Mouse (Mus musculus): ENCODE measurements around the gene Armh3. TPM values are rescaled to one million over a fixed set of nuclear protein-coding genes. Genes with fewer than 3 reads are reported as not detected.
A peak's percentile ranks its signal among the peaks of the same experiment; 100 is the strongest.

Gene Armh3
- polyA plus RNA-seq, 1 experiment from 2014 or later: 13.6 TPM

GRCm38 (mm10) chr19:46041299-46041932, 43.1 kb upstream of the Armh3 start:
- no peak for ATAC-seq (ENCODE audit: insufficient number of reproducible peaks, low FRiP score)
- Histone ChIP-seq H3K4me1 (replicated peaks) (peaks cover 77% of the 10 kb centered on the region), H3K4me2 (peak overlapping the region; percentile 75), H3K4me3 (peak overlapping the region; percentile 94), H3K36me3 (peaks cover 8% of the 10 kb centered on the region; the same call in 1 of the 2 replicates), H3K9ac (peak overlapping the region; percentile 99), H3K27ac (ENCODE audit: poor library complexity, severe bottlenecking) (peak overlapping the region; percentile 98), H3K9me3 (replicated peaks) (no peaks in the 10 kb centered on the region), H3K27me3 (replicated peaks) (no peaks in the 10 kb centered on the region)
- WGBS: 23% methylated on average over 7 of the region's 7 CpGs

GRCm38 (mm10) chr19:46040149-46040902, 42.0 kb upstream of the Armh3 start:
- ATAC-seq (ENCODE audit: insufficient number of reproducible peaks, low FRiP score): no peak
- Histone ChIP-seq H3K9ac (peak overlapping the region; percentile 97), H3K4me2 (peak overlapping the region; percentile 93), H3K9me3 (replicated peaks) (no peaks in the 10 kb centered on the region), H3K27ac (ENCODE audit: poor library complexity, severe bottlenecking) (peak overlapping the region; percentile 98), H3K36me3 (peaks cover 19% of the 10 kb centered on the region), H3K4me1 (replicated peaks) (peaks cover 76% of the 10 kb centered on the region), H3K4me3 (peak overlapping the region; percentile 87), H3K27me3 (replicated peaks) (no peaks in the 10 kb centered on the region)
- 44% methylated on average over 14 of the region's 14 CpGs for WGBS

GRCm38 (mm10) chr19:46039478-46039877, 41.2 kb upstream of the Armh3 start:
- Histone ChIP-seq H3K4me3 (peak overlapping the region; percentile 87), H3K4me2 (peak overlapping the region; percentile 93), H3K9ac (peak overlapping the region; percentile 97), H3K27ac (ENCODE audit: poor library complexity, severe bottlenecking) (peak overlapping the region; percentile 98), H3K9me3 (replicated peaks) (no peaks in the 10 kb centered on the region), H3K27me3 (replicated peaks) (no peaks in the 10 kb centered on the region), H3K36me3 (peaks cover 27% of the 10 kb centered on the region), H3K4me1 (replicated peaks) (peaks cover 76% of the 10 kb centered on the region)
- peak; percentile 85 for ATAC-seq (ENCODE audit: insufficient number of reproducible peaks, low FRiP score)
- WGBS: 2% methylated on average over 29 of the region's 30 CpGs

GRCm38 (mm10) chr19:46038851-46039260, 40.6 kb upstream of the Armh3 start:
- Histone ChIP-seq H3K27me3 (replicated peaks) (no peaks in the 10 kb centered on the region), H3K4me3 (peak overlapping the region; percentile 87), H3K27ac (ENCODE audit: poor library complexity, severe bottlenecking) (peak overlapping the region; percentile 98), H3K9me3 (replicated peaks) (no peaks in the 10 kb centered on the region), H3K36me3 (peaks cover 33% of the 10 kb centered on the region), H3K9ac (peak overlapping the region; percentile 97), H3K4me1 (replicated peaks) (peaks cover 72% of the 10 kb centered on the region), H3K4me2 (peak overlapping the region; percentile 93)
- 0% methylated on average over 17 of the region's 17 CpGs for WGBS
- ATAC-seq (ENCODE audit: insufficient number of reproducible peaks, low FRiP score): peak; percentile 22; the same call in 1 of the 2 replicates

- Histone ChIP-seq H3K27ac (ENCODE audit: poor library complexity, severe bottlenecking) (peak overlapping the region; percentile 98), H3K4me2 (peak overlapping the region; percentile 93), H3K36me3 (peaks cover 38% of the 10 kb centered on the region), H3K4me1 (replicated peaks) (peaks cover 65% of the 10 kb centered on the region), H3K9ac (peak overlapping the region; percentile 97), H3K27me3 (replicated peaks) (no peaks in the 10 kb centered on the region), H3K9me3 (replicated peaks) (no peaks in the 10 kb centered on the region), H3K4me3 (peak overlapping the region; percentile 87)
- ATAC-seq (ENCODE audit: insufficient number of reproducible peaks, low FRiP score): no peak; the same call in 1 of the 2 replicates
- whole genome bisulfite sequencing: 20% methylated on average over 13 of the region's 13 CpGs
Measured at GRCm38 (mm10) chr19:46037925-46038850, 39.9 kb upstream of the Armh3 start.

GRCm38 (mm10) chr19:46037243-46037924, 39.1 kb upstream of the Armh3 start:
- Histone ChIP-seq H3K36me3 (peaks cover 45% of the 10 kb centered on the region), H3K27me3 (replicated peaks) (no peaks in the 10 kb centered on the region), H3K27ac (ENCODE audit: poor library complexity, severe bottlenecking) (peak overlapping the region; percentile 98), H3K9me3 (replicated peaks) (no peaks in the 10 kb centered on the region), H3K9ac (peak overlapping the region; percentile 97), H3K4me1 (replicated peaks) (peaks cover 57% of the 10 kb centered on the region), H3K4me2 (peak overlapping the region; percentile 93), H3K4me3 (peak overlapping the region; percentile 87)
- no peak for ATAC-seq (ENCODE audit: insufficient number of reproducible peaks, low FRiP score)
- 7% methylated on average over 6 of the region's 6 CpGs for WGBS

GRCm38 (mm10) chr19:46036477-46037242, 38.4 kb upstream of the Armh3 start:
- no peak for ATAC-seq (ENCODE audit: insufficient number of reproducible peaks, low FRiP score)
- peaks cover 50% of the 10 kb centered on the region for H3K4me1 ChIP-seq (replicated peaks)
- no peaks in the 10 kb centered on the region for H3K9me3 ChIP-seq (replicated peaks)
- peak overlapping the region; percentile 93 for H3K4me2 ChIP-seq
- WGBS: 68% methylated on average over 13 of the region's 13 CpGs
- H3K4me3 ChIP-seq: peak overlapping the region; percentile 87
- H3K36me3 ChIP-seq: peaks cover 53% of the 10 kb centered on the region
- peak overlapping the region; percentile 98; the same call in 1 of the 2 replicates for H3K27ac ChIP-seq (ENCODE audit: poor library complexity, severe bottlenecking)
- peak overlapping the region; percentile 97 for H3K9ac ChIP-seq
- no peaks in the 10 kb centered on the region for H3K27me3 ChIP-seq (replicated peaks)

- ATAC-seq (ENCODE audit: insufficient number of reproducible peaks, low FRiP score): no peak
- Histone ChIP-seq H3K4me3 (no peak overlapping the region), H3K4me2 (no peak overlapping the region), H3K9ac (no peak overlapping the region), H3K9me3 (replicated peaks) (no peaks in the 10 kb centered on the region), H3K27me3 (replicated peaks) (no peaks in the 10 kb centered on the region), H3K4me1 (replicated peaks) (peaks cover 43% of the 10 kb centered on the region), H3K27ac (ENCODE audit: poor library complexity, severe bottlenecking) (0 out of 2 replicates have a peak overlapping the region, but pooled peaks have one; percentile 98), H3K36me3 (peaks cover 58% of the 10 kb centered on the region)
- 88% methylated on average over 13 of the region's 13 CpGs for WGBS
Measured at GRCm38 (mm10) chr19:46035971-46036370, 37.7 kb upstream of the Armh3 start.

- Histone ChIP-seq H3K36me3 (peaks cover 71% of the 10 kb centered on the region), H3K4me1 (replicated peaks) (peaks cover 32% of the 10 kb centered on the region)
- 96% methylated on average over 11 of the region's 11 CpGs for WGBS
Measured at GRCm38 (mm10) chr19:46033911-46034310, 35.6 kb upstream of the Armh3 start.

More at GRCm38 (mm10) chr19:46033911-46034310, 35.6 kb upstream of the Armh3 start:
- no peak for ATAC-seq (ENCODE audit: insufficient number of reproducible peaks, low FRiP score)
- no peak overlapping the region for H3K27ac ChIP-seq (ENCODE audit: poor library complexity, severe bottlenecking)
- H3K4me3 ChIP-seq: no peak overlapping the region
- H3K27me3 ChIP-seq (replicated peaks): no peaks in the 10 kb centered on the region
- peaks cover 7% of the 10 kb centered on the region for H3K9me3 ChIP-seq (replicated peaks)
- H3K4me2 ChIP-seq: no peak overlapping the region
- no peak overlapping the region for H3K9ac ChIP-seq
